Mouse (Mus musculus) layer of hippocampus, postnatal 14 days (tissue): Measurements from ENCODE around the gene Spata13. TPM values are rescaled to one million over a fixed set of nuclear protein-coding genes. Genes with fewer than 3 reads are reported as not detected.

Experiments
- DNase-seq, 2 experiments: peaks; one replicate each; pipeline ENCODE4 v3.0.0; 2021 to 2022; ENCODE audit warnings: low spot score in 2 of 2, mixed read lengths in 1 of 2
- total RNA-seq, 2 experiments: library from RNA; stranded (reverse); gene quantifications; 2 replicates each; pipeline ENCODE4 v1.2.3; 2021

The Spata13 gene
- total RNA-seq, 2 experiments from 2014 or later: 25.2 to 30.5 TPM

GRCm38 (mm10) chr14:60671504-60671903, 37.7 kb downstream of the Spata13 start:
- no peak for DNase-seq

- no peak for DNase-seq
These were observed 41.9 kb downstream of the Spata13 start for GRCm38 (mm10) chr14:60675697-60676096.

- no peak for DNase-seq
These were observed 43.0 kb downstream of the Spata13 start for GRCm38 (mm10) chr14:60676625-60677314.

GRCm38 (mm10) chr14:60682361-60683023, 48.7 kb downstream of the Spata13 start:
- peak in 1 of 2 experiments; percentile 55 for DNase-seq

- DNase-seq: no peak
These were observed 50.2 kb downstream of the Spata13 start for GRCm38 (mm10) chr14:60683989-60684388.

- no peak for DNase-seq
These were observed 52.9 kb downstream of the Spata13 start for GRCm38 (mm10) chr14:60686733-60687132.

- no peak for DNase-seq
These were observed 53.4 kb downstream of the Spata13 start for GRCm38 (mm10) chr14:60687241-60687640.

GRCm38 (mm10) chr14:60688509-60689205, 54.9 kb downstream of the Spata13 start:
- DNase-seq: peak; percentile 69 to 84

GRCm38 (mm10) chr14:60689768-60690167, 56.0 kb downstream of the Spata13 start:
- DNase-seq: no peak

GRCm38 (mm10) chr14:60690631-60691030, 56.8 kb downstream of the Spata13 start:
- no peak for DNase-seq

GRCm38 (mm10) chr14:60693122-60693536, 59.3 kb downstream of the Spata13 start:
- DNase-seq: no peak

- no peak for DNase-seq
These were observed 59.9 kb downstream of the Spata13 start for GRCm38 (mm10) chr14:60693666-60694065.

GRCm38 (mm10) chr14:60694215-60694997, 60.6 kb downstream of the Spata13 start:
- peak; percentile 74 to 76 for DNase-seq

GRCm38 (mm10) chr14:60697351-60697750, 63.5 kb downstream of the Spata13 start:
- no peak for DNase-seq

- DNase-seq: peak in 1 of 2 experiments; percentile 69
These were observed 65.2 kb downstream of the Spata13 start for GRCm38 (mm10) chr14:60698980-60699379.

- DNase-seq: no peak
These were observed 68.8 kb downstream of the Spata13 start for GRCm38 (mm10) chr14:60702377-60703140.

GRCm38 (mm10) chr14:60704510-60704909, 70.7 kb downstream of the Spata13 start:
- DNase-seq: no peak

GRCm38 (mm10) chr14:60704961-60705360, 71.2 kb downstream of the Spata13 start:
- peak in 1 of 2 experiments; percentile 69 for DNase-seq

GRCm38 (mm10) chr14:60709192-60709591, 75.4 kb downstream of the Spata13 start:
- DNase-seq: no peak

- DNase-seq: no peak
These were observed 75.9 kb downstream of the Spata13 start for GRCm38 (mm10) chr14:60709749-60710148.
